In the genomic region with DNA sequence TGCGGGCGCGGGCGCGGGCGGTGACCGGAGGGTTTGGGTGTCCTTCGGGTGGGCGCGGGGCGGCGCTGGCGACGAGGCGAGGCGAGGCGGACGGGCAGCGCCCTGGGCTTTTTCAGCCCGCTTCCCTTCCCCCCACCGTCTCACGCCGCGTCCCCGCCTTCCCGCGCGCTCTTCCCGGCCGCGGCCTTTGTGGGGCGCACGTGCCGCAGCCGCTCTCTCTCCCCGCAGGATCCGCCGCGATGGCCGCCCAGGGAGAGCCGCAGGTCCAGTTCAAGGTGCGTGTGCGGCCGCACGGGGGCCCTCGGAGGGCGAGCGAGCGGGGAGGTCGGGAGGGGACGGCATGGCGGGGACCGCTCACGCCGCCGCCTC, we compare ENCODE assay signal across 8 mouse cellular contexts. TPM values are rescaled to one million over a fixed set of nuclear protein-coding genes. Genes with fewer than 3 reads are reported as not detected.
A peak's percentile ranks its signal among the peaks of the same experiment; 100 is the strongest.
DNase-seq lines count a peak whose midpoint lies in the region; ATAC-seq lines count a peak whose summit lies in the region.

No protein-coding gene starts in this region.

- H3K4me1 ChIP-seq in heart, embryonic 14.5 days (ENCODE audit: control insufficient read depth in 2 of 2, insufficient read depth in 2 of 2, low read length in 2 of 2) = peaks cover 2 to 11% of the 10 kb centered on the region in 2 experiments; a peak in 2 of 4 replicates
- H3K4me1 ChIP-seq in forebrain, embryonic 15.5 days = peaks cover 19% of the 10 kb centered on the region
- H3K4me1 ChIP-seq in liver, embryonic 16.5 days (ENCODE audit: control insufficient read depth, low read depth, low read length) = peaks cover 20% of the 10 kb centered on the region

- H3K9ac ChIP-seq in heart, embryonic 14.5 days (ENCODE audit: low read length) = peak overlapping the region; percentile 93
- peak overlapping the region; percentile 91 for H3K9ac ChIP-seq in forebrain, embryonic 15.5 days (replicated peaks)
- peak overlapping the region; percentile 94 for H3K9ac ChIP-seq in liver, embryonic 16.5 days (ENCODE audit: low read depth, low read length)

- intact Hi-C loops in heart, postnatal 36 days (cut with DNase I) = loop anchor here (1.0 to 5.0 kb wide), 2 partner anchors 12 to 707 kb away; partner anchors contain the start of genes Nipsnap2 and Stx2

- peak; percentile 73 for ATAC-seq in heart, embryonic 14.5 days (ENCODE audit: insufficient number of reproducible peaks, insufficient read depth, low FRiP score, low read depth)
- peak; percentile 84 for ATAC-seq in forebrain, embryonic 15.5 days (replicated peaks)
- peak; percentile 53 for ATAC-seq in liver, embryonic 16.5 days (ENCODE audit: low read depth)

- DNase-seq in heart, postnatal 36 days = no peak
- peak; percentile 91 for DNase-seq in Muller cell, postnatal 12 days (ENCODE audit: inconsistent ontology term)
- DNase-seq in c-Kit-positive CD71-positive TER-119-positive erythroid progenitor cells, embryonic 14.5 days (ENCODE audit: low spot score) = no peak
- DNase-seq in layer of hippocampus, postnatal 36 days = no peak
- no peak for DNase-seq in right cerebral cortex, postnatal 25 days

- H3K36me3 ChIP-seq in heart, embryonic 14.5 days (ENCODE audit: control insufficient read depth, insufficient read depth, low read length) = peaks cover 40% of the 10 kb centered on the region
- peaks cover 12% of the 10 kb centered on the region for H3K36me3 ChIP-seq in forebrain, embryonic 15.5 days
- H3K36me3 ChIP-seq in liver, embryonic 16.5 days (ENCODE audit: control insufficient read depth, insufficient read depth) = peaks cover 17% of the 10 kb centered on the region

- WGBS in heart, embryonic 14.5 days = under 1% methylated on average over 54 of the region's 56 CpGs
- 0% methylated on average over 48 of the region's 56 CpGs for WGBS in forebrain, embryonic 15.5 days
- WGBS in liver, embryonic 16.5 days (ENCODE audit: insufficient replicate concordance) = 0% methylated on average over 35 of the region's 56 CpGs

- H3K4me2 ChIP-seq in heart, embryonic 14.5 days (ENCODE audit: low read length) = peak overlapping the region; percentile 83
- H3K4me2 ChIP-seq in forebrain, embryonic 15.5 days (replicated peaks) = peak overlapping the region; percentile 71
- H3K4me2 ChIP-seq in liver, embryonic 16.5 days (ENCODE audit: low read depth, low read length) = peak overlapping the region; percentile 75

- peak overlapping the region; percentile 86 to 92 for H3K4me3 ChIP-seq in heart, embryonic 14.5 days (ENCODE audit: control insufficient read depth in 1 of 2, insufficient read depth in 1 of 2, low read depth in 1 of 2, low read length in 2 of 2)
- H3K4me3 ChIP-seq in forebrain, embryonic 15.5 days = peak overlapping the region; percentile 86
- H3K4me3 ChIP-seq in liver, embryonic 16.5 days (ENCODE audit: low read depth, low read length) = peak overlapping the region; percentile 98

- H3K27me3 ChIP-seq in heart, embryonic 14.5 days (ENCODE audit: control insufficient read depth, insufficient read depth, low read length) = no peaks in the 10 kb centered on the region
- H3K27me3 ChIP-seq in forebrain, embryonic 15.5 days = no peaks in the 10 kb centered on the region
- H3K27me3 ChIP-seq in liver, embryonic 16.5 days (ENCODE audit: control insufficient read depth, insufficient read depth, low read depth, low read length) = no peaks in the 10 kb centered on the region

- H3K27ac ChIP-seq in heart, embryonic 14.5 days (replicated peaks in 1 of 2; ENCODE audit: control insufficient read depth in 1 of 2, insufficient read depth in 1 of 2, low read depth in 2 of 2, low read length in 2 of 2) = peak overlapping the region; percentile 94 to 98
- peak overlapping the region; percentile 96 for H3K27ac ChIP-seq in forebrain, embryonic 15.5 days (replicated peaks)
- H3K27ac ChIP-seq in liver, embryonic 16.5 days (ENCODE audit: low read length) = peak overlapping the region; percentile 88

- no peaks in the 10 kb centered on the region for H3K9me3 ChIP-seq in heart, embryonic 14.5 days (ENCODE audit: control insufficient read depth, low read length)
- no peaks in the 10 kb centered on the region for H3K9me3 ChIP-seq in forebrain, embryonic 15.5 days
- H3K9me3 ChIP-seq in liver, embryonic 16.5 days (replicated peaks; ENCODE audit: control insufficient read depth, low read length) = no peaks in the 10 kb centered on the region

RNA-seq across cellular contexts. Expression of gene Ran, which starts 0.4 kb away (rescaled TPM):
- polyA plus RNA-seq in heart, embryonic 14.5 days (2014; fragmentation: Nextera tagmentation; extraction: Ambion mirVana) = 333 and 339 TPM in 2 replicates
- 100 to 1,000 TPM in 1 of 2 experiments, 10 to 100 TPM in 1; 86.3 to 103 TPM for total RNA-seq in heart, postnatal 36 days (2021)
- polyA plus RNA-seq in forebrain, embryonic 15.5 days (2015; fragmentation: Nextera tagmentation; extraction: Ambion mirVana) = 487 and 494 TPM in 2 replicates
- polyA plus RNA-seq in liver, embryonic 16.5 days (2015; fragmentation: Nextera tagmentation; extraction: Ambion mirVana) = 322 and 356 TPM in 2 replicates
- 100 to 1,000 TPM; 166 to 174 TPM for total RNA-seq in layer of hippocampus, postnatal 36 days (2021)

RNA-seq across cellular contexts. Expression of gene Stx2, which starts 11.9 kb away (rescaled TPM):
- polyA plus RNA-seq in heart, embryonic 14.5 days (2014; fragmentation: Nextera tagmentation; extraction: Ambion mirVana) = 21.3 and 21.4 TPM in 2 replicates
- total RNA-seq in heart, postnatal 36 days (2021) = 10 to 100 TPM; 12.2 to 20.5 TPM
- polyA plus RNA-seq in forebrain, embryonic 15.5 days (2015; fragmentation: Nextera tagmentation; extraction: Ambion mirVana) = 15.3 and 21.3 TPM in 2 replicates
- polyA plus RNA-seq in liver, embryonic 16.5 days (2015; fragmentation: Nextera tagmentation; extraction: Ambion mirVana) = 55.8 and 59.4 TPM in 2 replicates
- 10 to 100 TPM; 25.3 to 38.0 TPM for total RNA-seq in layer of hippocampus, postnatal 36 days (2021)
